Mouse (Mus musculus) embryonic facial prominence, embryonic 10.5 days (tissue): ENCODE measurements around the gene Ppfibp2. TPM values are rescaled to one million over a fixed set of nuclear protein-coding genes. Genes with fewer than 3 reads are reported as not detected.

ENCODE experiments used
- DNase-seq: peaks from one replicate; pipeline ENCODE4 v3.0.0-alpha.2; 2017; ENCODE audit warnings: low spot score
- H3K27ac ChIP-seq: fragments of 300-500 bp; sonication (generic); replicated peaks from 2 replicates; pipeline ENCODE4 v1.5.1; 2016; ENCODE audit warnings: mild to moderate bottlenecking
- H3K27me3 ChIP-seq: fragments of 300-500 bp; sonication (generic); replicated peaks from 2 replicates; pipeline ENCODE4 v1.6.1; 2016; ENCODE audit warnings: low read depth, mild to moderate bottlenecking; ENCODE audit not compliant: poor library complexity, severe bottlenecking
- H3K36me3 ChIP-seq: fragments of 300-500 bp; sonication (generic); replicated peaks from 2 replicates; pipeline ENCODE4 v1.6.1; 2016; ENCODE audit warnings: mild to moderate bottlenecking, moderate library complexity
- H3K4me1 ChIP-seq: fragments of 300-500 bp; sonication (generic); 2 replicates; pipeline ENCODE4 v1.6.1; 2016
- H3K4me3 ChIP-seq: fragments of 300-500 bp; sonication (generic); 2 replicates; pipeline ENCODE4 v1.5.1; 2016; ENCODE audit warnings: mild to moderate bottlenecking, moderate library complexity
- H3K9me3 ChIP-seq: fragments of 300-500 bp; sonication (generic); 2 replicates; pipeline ENCODE4 v1.6.1; 2016; ENCODE audit warnings: mild to moderate bottlenecking
- WGBS: fragments of 180-500 bp; shearing (Covaris S2); methylation state at CpG from one replicate; pipeline ENCODE4 v1.1.7; 2016; 5-methylcytosine and 5-hydroxymethylcytosine counted together
- polyA plus RNA-seq: library from polyadenylated mRNA; unstranded; fragments of >200 nt; fragmentation: Nextera tagmentation; extraction: Ambion mirVana; gene quantifications from 2 replicates; pipeline ENCODE4 v1.2.1, GENCODE M21; 2016

Ppfibp2 gene
- polyA plus RNA-seq, 1 experiment from 2014 or later, result 24.0 TPM

DNA sequence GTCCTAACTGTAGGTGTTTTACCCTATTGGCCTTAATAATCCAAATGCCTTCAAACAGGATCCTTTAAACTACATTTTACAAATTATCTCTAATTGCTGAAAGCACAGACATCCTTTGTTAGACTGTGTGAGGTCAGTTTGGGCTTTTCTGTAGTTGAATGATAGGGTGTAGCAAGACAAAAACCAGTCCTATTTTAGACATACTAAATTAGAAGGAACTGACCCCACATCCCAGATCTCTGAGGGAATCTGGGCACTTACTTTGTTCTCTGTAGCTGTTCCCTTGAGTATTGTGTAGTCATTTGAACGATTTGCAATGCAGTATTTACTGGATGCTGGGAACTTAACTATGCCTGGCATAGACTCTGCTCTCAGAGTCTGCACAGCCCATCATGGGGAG, 56.8 kb downstream of the Ppfibp2 start:
- H3K4me1 ChIP-seq, result peaks cover 25% of the 10 kb centered on the region
- no peaks in the 10 kb centered on the region for H3K27me3 ChIP-seq
- H3K36me3 ChIP-seq, result no peaks in the 10 kb centered on the region
- no peak overlapping the region for H3K4me3 ChIP-seq
- no peak for DNase-seq
- no peaks in the 10 kb centered on the region for H3K9me3 ChIP-seq
- WGBS, result 40% methylated on average over 1 of the region's 1 CpGs
- peak overlapping the region; percentile 24; the same call in 1 of the 2 replicates for H3K27ac ChIP-seq

DNA sequence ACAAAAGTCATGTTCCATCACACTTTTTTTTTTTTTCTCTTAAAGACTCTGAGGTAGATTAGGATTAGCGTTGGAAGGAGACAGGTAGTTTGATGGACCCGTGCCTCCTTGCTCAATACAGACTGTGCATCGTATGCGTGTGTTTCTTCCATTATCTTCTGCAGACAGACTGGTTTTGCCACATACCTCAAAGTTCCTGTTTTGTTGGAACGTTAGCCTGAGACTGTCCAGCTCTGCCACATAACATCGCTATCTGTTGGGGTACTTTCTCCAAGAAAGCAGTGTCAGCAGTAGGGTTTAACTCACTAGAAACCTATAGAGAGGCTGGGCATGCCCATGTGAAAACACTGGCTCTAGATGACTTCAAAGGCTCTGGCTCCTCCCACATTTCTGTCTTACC, 61.4 kb downstream of the Ppfibp2 start:
- H3K9me3 ChIP-seq, result no peaks in the 10 kb centered on the region
- no peak for DNase-seq
- H3K27me3 ChIP-seq, result peaks cover 6% of the 10 kb centered on the region; the same call in 1 of the 2 replicates
- no peak overlapping the region for H3K4me3 ChIP-seq
- H3K36me3 ChIP-seq, result no peaks in the 10 kb centered on the region
- no peak overlapping the region for H3K27ac ChIP-seq
- 84% methylated on average over 6 of the region's 6 CpGs for WGBS
- H3K4me1 ChIP-seq, result peaks cover 18% of the 10 kb centered on the region

GRCm38 (mm10) chr7:107659186-107659918, 64.3 kb downstream of the Ppfibp2 start:
- Histone ChIP-seq H3K36me3 (no peaks in the 10 kb centered on the region), H3K27me3 (peaks cover 11% of the 10 kb centered on the region), H3K9me3 (no peaks in the 10 kb centered on the region), H3K4me1 (peaks cover 31% of the 10 kb centered on the region), H3K4me3 (no peak overlapping the region), H3K27ac (peak overlapping the region; percentile 3; the same call in 1 of the 2 replicates)
- 87% methylated on average over 8 of the region's 8 CpGs for WGBS
- no peak for DNase-seq

GRCm38 (mm10) chr7:107661189-107661842, 66.3 kb downstream of the Ppfibp2 start:
- H3K36me3 ChIP-seq, result no peaks in the 10 kb centered on the region
- H3K27me3 ChIP-seq, result peaks cover 11% of the 10 kb centered on the region
- H3K9me3 ChIP-seq, result no peaks in the 10 kb centered on the region
- DNase-seq, result peak; percentile 85
- H3K4me1 ChIP-seq, result peaks cover 50% of the 10 kb centered on the region
- WGBS, result 12% methylated on average over 8 of the region's 8 CpGs
- peak overlapping the region; percentile 95 for H3K27ac ChIP-seq
- no peak overlapping the region for H3K4me3 ChIP-seq

DNA sequence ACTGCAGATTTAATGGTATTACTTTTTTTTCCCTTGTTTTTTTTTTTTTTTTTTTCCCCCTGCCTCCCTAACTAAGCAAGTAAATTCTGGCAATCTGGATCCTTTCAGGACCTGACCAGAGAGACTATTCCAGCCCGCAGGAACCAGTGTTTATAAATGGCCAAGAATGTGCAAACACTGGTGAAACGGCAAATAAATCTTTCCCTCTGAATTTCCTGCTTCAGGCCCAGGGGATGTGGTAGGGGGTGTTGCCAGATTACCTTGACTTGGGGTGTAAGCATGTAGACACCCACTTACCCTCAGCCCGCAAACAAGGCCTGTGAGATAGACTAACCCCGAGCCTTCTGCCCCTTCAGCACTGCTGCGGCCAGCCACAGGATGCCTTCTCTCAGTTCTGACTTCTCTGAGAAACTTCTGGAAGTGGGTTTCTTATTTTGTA, 66.9 kb downstream of the Ppfibp2 start:
- 56% methylated on average over 5 of the region's 5 CpGs for WGBS
- H3K27me3 ChIP-seq, result peaks cover 12% of the 10 kb centered on the region
- peak; percentile 26 for DNase-seq
- peak overlapping the region; percentile 95 for H3K27ac ChIP-seq
- H3K4me1 ChIP-seq, result peaks cover 56% of the 10 kb centered on the region
- no peaks in the 10 kb centered on the region for H3K9me3 ChIP-seq
- no peaks in the 10 kb centered on the region for H3K36me3 ChIP-seq
- no peak overlapping the region for H3K4me3 ChIP-seq

DNA sequence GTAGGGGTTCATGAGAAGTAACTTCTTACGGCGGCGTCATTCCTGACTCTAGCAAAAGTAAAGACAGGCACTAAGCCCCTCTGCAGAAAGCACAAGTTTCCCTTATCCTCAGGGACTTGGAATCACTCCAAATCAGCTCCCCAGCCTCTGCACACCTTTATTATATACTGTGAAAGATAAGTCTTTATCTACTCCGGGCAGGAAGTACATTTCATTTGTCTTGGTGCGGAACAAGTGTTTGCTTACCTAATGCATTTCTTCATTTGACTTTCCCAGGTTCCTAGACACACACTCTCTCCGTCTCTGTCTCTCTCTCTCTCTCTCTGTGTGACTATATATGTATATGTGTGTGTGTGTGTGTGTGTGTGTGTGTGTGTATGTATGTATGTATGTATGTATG, 68.6 kb downstream of the Ppfibp2 start:
- H3K27me3 ChIP-seq, result peaks cover 14% of the 10 kb centered on the region
- no peak for DNase-seq
- H3K36me3 ChIP-seq, result no peaks in the 10 kb centered on the region
- 88% methylated on average over 6 of the region's 6 CpGs for WGBS
- H3K4me1 ChIP-seq, result peaks cover 73% of the 10 kb centered on the region
- H3K9me3 ChIP-seq, result no peaks in the 10 kb centered on the region
- H3K4me3 ChIP-seq, result no peak overlapping the region
- peak overlapping the region; percentile 95 for H3K27ac ChIP-seq

DNA sequence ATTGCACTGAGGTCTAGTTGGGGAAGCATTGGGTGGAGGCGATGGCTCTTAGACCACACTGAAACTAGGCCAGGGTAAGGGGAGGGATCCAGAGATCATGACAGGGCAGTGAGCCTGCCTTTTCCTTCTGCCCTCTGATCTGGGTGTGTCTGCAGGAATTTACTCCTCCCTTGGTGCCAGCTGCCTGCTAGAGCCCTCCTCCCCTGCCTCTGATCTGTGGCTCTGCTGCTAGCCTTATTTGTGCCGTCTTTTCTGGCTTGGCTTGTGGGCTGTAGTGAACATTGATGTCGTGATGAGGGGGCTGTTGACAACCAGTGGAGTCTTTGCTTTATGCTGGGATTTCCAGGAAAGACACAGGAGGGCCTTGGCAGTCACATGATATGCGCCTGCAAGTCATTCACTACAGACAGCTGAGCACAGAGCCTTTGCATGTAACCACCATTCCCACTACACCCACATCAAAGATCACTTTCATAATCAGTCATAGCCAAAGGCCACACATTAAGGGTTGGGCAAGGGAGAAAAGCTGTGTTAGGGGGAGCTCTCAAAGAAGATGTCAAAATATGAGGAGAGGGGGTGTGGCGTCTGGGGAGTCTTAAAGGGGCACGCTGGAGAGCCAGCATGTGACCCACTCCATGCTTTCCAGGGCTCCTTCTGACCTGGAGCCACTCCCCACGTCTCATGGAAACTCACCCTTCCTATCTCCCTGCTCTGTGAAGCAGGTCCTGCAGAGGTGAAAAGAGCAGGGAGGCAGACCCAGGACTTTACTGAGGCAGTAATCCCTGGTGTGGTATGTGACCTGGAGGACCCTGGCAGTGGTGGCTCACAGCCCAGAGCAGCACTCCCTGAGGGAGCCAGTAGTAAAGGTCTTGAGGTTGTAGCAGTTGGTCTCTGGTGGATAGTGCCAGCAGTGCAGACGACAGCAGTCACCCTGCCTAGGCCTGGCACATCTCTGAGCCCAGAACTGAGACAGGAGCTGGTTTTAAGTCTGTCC, 69.4 kb downstream of the Ppfibp2 start:
- peaks cover 75% of the 10 kb centered on the region for H3K4me1 ChIP-seq
- no peaks in the 10 kb centered on the region for H3K36me3 ChIP-seq
- peak; percentile 46 for DNase-seq
- H3K9me3 ChIP-seq, result no peaks in the 10 kb centered on the region
- peaks cover 10% of the 10 kb centered on the region for H3K27me3 ChIP-seq
- peak overlapping the region; percentile 95 for H3K27ac ChIP-seq
- H3K4me3 ChIP-seq, result peak overlapping the region; percentile 64
- WGBS, result 26% methylated on average over 8 of the region's 8 CpGs

DNA sequence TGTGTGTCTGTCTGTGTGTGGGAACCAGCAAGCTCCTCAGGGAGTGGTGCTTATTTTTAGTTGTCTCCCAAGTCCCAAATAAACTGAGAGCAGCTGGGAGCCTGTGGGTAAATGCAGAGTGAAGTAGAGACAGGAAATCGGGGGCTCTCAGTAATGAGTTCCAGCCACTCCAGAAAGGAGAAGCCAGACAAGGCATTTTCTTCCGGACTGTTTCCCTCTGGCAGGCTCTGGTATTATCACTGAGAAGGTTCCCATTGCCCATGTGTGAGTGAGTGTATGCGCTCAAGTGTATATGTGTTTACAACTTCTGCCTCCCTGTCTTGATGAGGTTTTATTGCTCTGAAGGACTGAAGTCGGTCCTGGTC, 70.2 kb downstream of the Ppfibp2 start:
- H3K27me3 ChIP-seq, result peaks cover 8% of the 10 kb centered on the region; the same call in 1 of the 2 replicates
- no peaks in the 10 kb centered on the region for H3K9me3 ChIP-seq
- no peaks in the 10 kb centered on the region for H3K36me3 ChIP-seq
- H3K27ac ChIP-seq, result peak overlapping the region; percentile 95
- H3K4me3 ChIP-seq, result peak overlapping the region; percentile 64
- peak; percentile 73 for DNase-seq
- H3K4me1 ChIP-seq, result peaks cover 75% of the 10 kb centered on the region
- WGBS, result 26% methylated on average over 4 of the region's 4 CpGs

DNA sequence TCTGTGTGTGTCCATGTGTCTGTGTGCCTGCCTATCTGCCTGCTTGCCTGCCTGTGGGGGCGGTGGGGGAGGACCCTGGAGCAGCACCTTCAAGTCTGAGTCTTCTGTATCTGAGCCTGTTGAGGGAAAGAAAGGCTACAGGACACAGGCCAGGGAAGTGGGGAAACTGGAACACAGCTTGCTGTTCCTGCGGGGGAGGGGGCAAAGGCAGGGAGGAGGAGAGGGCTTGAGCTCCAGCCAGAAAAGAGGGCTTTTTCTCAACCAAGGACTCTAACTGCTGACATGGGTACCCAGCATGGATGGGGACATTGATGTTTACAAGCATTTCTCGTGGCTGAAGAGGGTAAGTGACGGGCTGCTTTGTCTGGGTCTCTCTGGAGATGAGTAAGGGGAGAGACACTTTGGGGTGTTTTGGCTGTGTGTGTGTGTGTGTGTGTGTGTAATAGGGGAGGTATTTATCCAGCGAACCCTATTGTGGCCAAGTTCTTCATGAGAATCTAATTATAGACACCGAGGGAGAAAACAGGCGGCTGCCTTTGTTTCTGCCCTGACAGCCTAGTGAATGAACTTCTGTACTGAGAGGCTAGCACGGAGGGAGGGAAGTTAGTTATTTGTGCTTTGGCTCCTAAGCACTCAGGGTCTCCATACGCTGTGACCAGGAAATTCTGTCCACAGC, 70.7 kb downstream of the Ppfibp2 start:
- Histone ChIP-seq H3K27me3 (peaks cover 8% of the 10 kb centered on the region; the same call in 1 of the 2 replicates), H3K27ac (peak overlapping the region; percentile 95), H3K36me3 (peaks cover 5% of the 10 kb centered on the region), H3K9me3 (no peaks in the 10 kb centered on the region), H3K4me3 (peak overlapping the region; percentile 64), H3K4me1 (peaks cover 75% of the 10 kb centered on the region)
- peak; percentile 50 for DNase-seq
- WGBS, result 6% methylated on average over 9 of the region's 9 CpGs

DNA sequence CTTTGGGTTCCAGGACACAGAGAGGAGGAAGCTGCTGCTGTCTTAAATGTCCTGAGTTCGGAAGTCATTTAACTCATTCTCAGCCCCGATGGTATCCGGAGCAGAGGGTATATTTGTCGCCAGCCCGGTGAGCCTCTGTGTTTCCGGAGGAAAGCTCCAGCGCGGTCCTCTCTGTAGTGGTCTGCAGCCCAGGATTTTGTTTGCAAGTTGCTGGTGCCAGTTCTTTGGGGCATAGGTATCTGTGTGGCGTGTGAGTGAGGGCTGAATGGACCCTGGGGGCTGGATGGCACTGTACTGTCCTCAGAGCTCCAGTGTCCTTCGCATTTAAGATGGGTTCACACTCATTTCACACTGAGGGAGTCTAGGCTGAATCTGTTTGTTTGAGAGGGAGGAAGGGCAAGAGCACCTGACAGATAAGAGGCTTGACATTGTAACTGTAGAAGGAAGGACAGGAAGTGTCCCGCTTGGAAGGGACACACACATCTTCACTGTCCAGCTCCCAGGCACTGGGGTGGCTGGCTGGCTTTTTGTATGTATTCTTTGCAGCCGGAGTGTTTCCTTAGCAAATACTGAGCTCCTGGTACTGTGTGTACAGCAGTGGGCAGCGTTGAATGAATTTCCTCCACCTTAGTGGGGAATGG, 71.4 kb downstream of the Ppfibp2 start:
- H3K36me3 ChIP-seq, result peaks cover 8% of the 10 kb centered on the region
- DNase-seq, result no peak
- peak overlapping the region; percentile 95 for H3K27ac ChIP-seq
- H3K4me3 ChIP-seq, result peak overlapping the region; percentile 64
- H3K9me3 ChIP-seq, result no peaks in the 10 kb centered on the region
- peaks cover 8% of the 10 kb centered on the region; the same call in 1 of the 2 replicates for H3K27me3 ChIP-seq
- peaks cover 74% of the 10 kb centered on the region for H3K4me1 ChIP-seq
- WGBS, result 31% methylated on average over 13 of the region's 13 CpGs

DNA sequence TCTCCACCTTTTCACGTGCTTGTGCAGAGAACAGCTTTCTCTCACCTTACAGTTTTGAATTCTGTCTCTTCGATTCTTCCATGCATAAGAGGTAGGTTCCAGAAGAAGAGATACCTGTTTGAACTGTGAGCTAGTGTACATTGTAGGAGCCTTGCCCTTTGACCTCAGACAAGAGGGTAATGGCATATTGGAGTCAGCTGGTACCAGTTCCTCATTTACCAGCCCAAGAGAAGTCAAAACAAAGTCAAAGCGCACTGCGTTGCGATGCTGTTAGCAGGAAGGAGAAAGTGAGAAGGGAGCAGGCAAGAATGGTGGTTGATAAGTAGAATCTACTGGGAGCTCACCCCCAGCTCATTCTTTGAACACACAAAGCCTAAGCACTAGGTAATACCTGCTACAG, 73.5 kb downstream of the Ppfibp2 start:
- Histone ChIP-seq H3K4me1 (peaks cover 53% of the 10 kb centered on the region), H3K27ac (no peak overlapping the region), H3K4me3 (no peak overlapping the region), H3K36me3 (peaks cover 8% of the 10 kb centered on the region), H3K27me3 (peaks cover 5% of the 10 kb centered on the region; the same call in 1 of the 2 replicates), H3K9me3 (no peaks in the 10 kb centered on the region)
- 85% methylated on average over 5 of the region's 5 CpGs for WGBS
- DNase-seq, result no peak
